Comparison of ENCODE assay signal across 8 mouse cellular contexts in genomic region chr12:75616158-75616791, GRCm38 (mm10). TPM values are rescaled to one million over a fixed set of nuclear protein-coding genes. Genes with fewer than 3 reads are reported as not detected.
A peak's percentile ranks its signal among the peaks of the same experiment; 100 is the strongest.
DNase-seq lines count a peak whose midpoint lies in the region; ATAC-seq and TF ChIP-seq lines count a peak whose summit lies in the region.

No protein-coding gene starts in this region.

- H3K4me2 ChIP-seq in heart, embryonic 14.5 days (ENCODE audit: low read length): peak overlapping the region; percentile 63

- intact Hi-C loops in left cerebral cortex, postnatal 36 days (cut with DNase I): no loop called here

- H3K4me1 ChIP-seq in E14TG2a.4 (replicated peaks; ENCODE audit: low read depth, low read length): peaks cover 12% of the 10 kb centered on the region
- H3K4me1 ChIP-seq in brown adipose tissue, adult 24 weeks (ENCODE audit: control insufficient read depth, insufficient read depth, insufficient read length, low read length): peaks cover 4% of the 10 kb centered on the region; the same call in 1 of the 2 replicates
- no peaks in the 10 kb centered on the region for H3K4me1 ChIP-seq in heart, embryonic 14.5 days (ENCODE audit: control insufficient read depth in 2 of 2, insufficient read depth in 2 of 2, low read length in 2 of 2)

- peak overlapping the region; percentile 58; the same call in 1 of the 2 replicates for H3K9ac ChIP-seq in heart, embryonic 14.5 days (ENCODE audit: low read length)

- no peak for TF ChIP-seq CTCF in E14TG2a.4 (conservative IDR thresholded peaks at IDR 0.05; ENCODE audit: low read length)

- H3K27me3 ChIP-seq in E14TG2a.4 (ENCODE audit: insufficient read depth, low read length): peaks cover 10% of the 10 kb centered on the region
- no peaks in the 10 kb centered on the region for H3K27me3 ChIP-seq in heart, embryonic 14.5 days (ENCODE audit: control insufficient read depth, insufficient read depth, low read length)

- no peak overlapping the region for H3K27ac ChIP-seq in brown adipose tissue, adult 24 weeks (replicated peaks; ENCODE audit: low read depth, low read length)
- H3K27ac ChIP-seq in heart, embryonic 14.5 days (replicated peaks in 1 of 2; ENCODE audit: control insufficient read depth in 1 of 2, insufficient read depth in 1 of 2, low read depth in 2 of 2, low read length in 2 of 2): peak overlapping the region in 1 of 2 experiments; percentile 20; a peak in 1 of 4 replicates

- H3K4me3 ChIP-seq in E14TG2a.4 (replicated peaks; ENCODE audit: low read length): peak overlapping the region; percentile 71
- H3K4me3 ChIP-seq in brown adipose tissue, adult 24 weeks (ENCODE audit: insufficient read depth, low read depth, low read length): peak overlapping the region; percentile 46
- H3K4me3 ChIP-seq in heart, embryonic 14.5 days (ENCODE audit: control insufficient read depth in 1 of 2, insufficient read depth in 1 of 2, low read depth in 1 of 2, low read length in 2 of 2): peak overlapping the region; percentile 28 to 33

- WGBS in heart, embryonic 14.5 days: 7% methylated on average over 23 of the region's 24 CpGs

- peak; percentile 59 for ATAC-seq in heart, embryonic 14.5 days (ENCODE audit: insufficient number of reproducible peaks, insufficient read depth, low FRiP score, low read depth)

- DNase-seq in kidney, postnatal 14 days: peak; percentile 36
- peak; percentile 42 for DNase-seq in mesoderm, embryonic 11.5 days (ENCODE audit: low read depth, low spot score)
- DNase-seq in left cerebral cortex, postnatal 36 days (ENCODE audit: low spot score in 2 of 2): no peak
- DNase-seq in cerebellum, adult 9-11 months: no peak
- DNase-seq in urinary bladder, postnatal 14 days (ENCODE audit: low spot score): no peak

- 0 out of 2 replicates have a peak, but pooled peaks cover under 1% of the 10 kb centered on the region for H3K9me3 ChIP-seq in E14TG2a.4 (ENCODE audit: low read length)
- 0 out of 2 replicates have a peak, but pooled peaks cover under 1% of the 10 kb centered on the region for H3K9me3 ChIP-seq in heart, embryonic 14.5 days (ENCODE audit: control insufficient read depth, low read length)

- H3K36me3 ChIP-seq in E14TG2a.4 (ENCODE audit: insufficient read depth, low read length): no peaks in the 10 kb centered on the region
- H3K36me3 ChIP-seq in heart, embryonic 14.5 days (ENCODE audit: control insufficient read depth, insufficient read depth, low read length): no peaks in the 10 kb centered on the region

RNA-seq across cellular contexts. Expression of gene Ppp2r5e, which starts 20.2 kb away (rescaled TPM):
- polyA plus RNA-seq in brown adipose tissue, adult 24 weeks (2012; ENCODE audit: insufficient read depth, insufficient read length, missing spikeins): 18.0 and 21.6 TPM in 2 replicates
- polyA plus RNA-seq in heart, embryonic 14.5 days (2014; fragmentation: Nextera tagmentation; extraction: Ambion mirVana): 13.1 and 13.8 TPM in 2 replicates
- total RNA-seq in left cerebral cortex, postnatal 36 days (2021): 10 to 100 TPM; 74.6 to 80.9 TPM

RNA-seq across cellular contexts. Expression of gene Wdr89, which starts 53.1 kb away (rescaled TPM):
- 16.5 and 18.2 TPM in 2 replicates for polyA plus RNA-seq in brown adipose tissue, adult 24 weeks (2012; ENCODE audit: insufficient read depth, insufficient read length, missing spikeins)
- polyA plus RNA-seq in heart, embryonic 14.5 days (2014; fragmentation: Nextera tagmentation; extraction: Ambion mirVana): 7.6 and 7.8 TPM in 2 replicates
- total RNA-seq in left cerebral cortex, postnatal 36 days (2021): 1 to 10 TPM; 3.1 to 3.3 TPM

Comparison
In these comparisons a context has a peak if more than half of its experiments do, and no peak if none do; other contexts are left out.
1. DNase-seq: peak in kidney, postnatal 14 days (single experiment) and mesoderm, embryonic 11.5 days (single experiment); none in left cerebral cortex, postnatal 36 days (0 of 2), cerebellum, adult 9-11 months (single experiment) and urinary bladder, postnatal 14 days (single experiment).
2. Peak in every context shown above with its lines, with median percentiles within 50 percentile points of each other: H3K4me3 ChIP-seq.